Mouse (Mus musculus) MEL (cell line): ENCODE results near the gene Kctd2. TPM values are rescaled to one million over a fixed set of nuclear protein-coding genes. Genes with fewer than 3 reads are reported as not detected.
A peak's percentile ranks its signal among the peaks of the same experiment; 100 is the strongest.

Experiments used
- DNase-seq: peaks from one replicate; pipeline ENCODE4 v3.0.0; 2011; ENCODE audit warnings: low read depth, low spot score
- H3K27ac ChIP-seq: 2 replicates; pipeline ENCODE4 v1.5.1; 2012; ENCODE audit warnings: low read depth, mild to moderate bottlenecking, control low read depth, low read length, moderate library complexity; ENCODE audit not compliant: control insufficient read depth
- H3K27me3 ChIP-seq, 2 experiments: fragments of 150-350 bp in 1 of 2; sonication (generic) in 1 of 2; 2 replicates each; pipeline ENCODE4 v1.6.1; 2012; ENCODE audit warnings: low read length in 2 of 2, mild to moderate bottlenecking in 2 of 2, improper control_type of control experiment in 1 of 2, moderate library complexity in 1 of 2; ENCODE audit not compliant: insufficient read depth in 2 of 2, control insufficient read depth in 1 of 2
- H3K36me3 ChIP-seq, 2 experiments: 2 replicates each; pipeline ENCODE4 v1.6.1; 2012 to 2014; ENCODE audit warnings: low read length in 2 of 2, improper control_type of control experiment in 1 of 2, inconsistent platforms in 1 of 2, mild to moderate bottlenecking in 1 of 2; ENCODE audit not compliant: insufficient read depth in 2 of 2, control insufficient read depth in 1 of 2
- H3K4me1 ChIP-seq, 2 experiments: fragments of 150-350 bp in 1 of 2; sonication (generic) in 1 of 2; 2 replicates each; pipeline ENCODE4 v1.6.1; 2012; ENCODE audit warnings: low read length in 2 of 2, improper control_type of control experiment in 1 of 2, mild to moderate bottlenecking in 1 of 2; ENCODE audit not compliant: insufficient read depth in 2 of 2, control insufficient read depth in 1 of 2
- H3K4me3 ChIP-seq, 2 experiments: fragments of 150-350 bp in 1 of 2; sonication (generic) in 1 of 2; 2 replicates each; pipeline ENCODE4 v1.5.1; 2012; ENCODE audit warnings: low read depth in 2 of 2, low read length in 2 of 2, mild to moderate bottlenecking in 2 of 2, moderate library complexity in 2 of 2, control low read depth in 1 of 2, improper control_type of control experiment in 1 of 2; ENCODE audit not compliant: control insufficient read depth in 1 of 2, insufficient read depth in 1 of 2
- H3K79me2 ChIP-seq: 2 replicates; pipeline ENCODE4 v1.6.1; 2012; ENCODE audit warnings: mild to moderate bottlenecking, low read length, moderate library complexity; ENCODE audit not compliant: control insufficient read depth, poor library complexity, insufficient read depth
- H3K9ac ChIP-seq: 2 replicates; pipeline ENCODE4 v1.6.1; 2012; ENCODE audit warnings: low read depth, mild to moderate bottlenecking, control low read depth, low read length, moderate library complexity; ENCODE audit not compliant: control insufficient read depth, poor library complexity, severe bottlenecking
- H3K9me3 ChIP-seq: fragments of 150-350 bp; sonication (generic); replicated peaks from 2 replicates; pipeline ENCODE4 v1.6.1; 2012; ENCODE audit warnings: mild to moderate bottlenecking, low read length, improper control_type of control experiment, moderate library complexity; ENCODE audit not compliant: insufficient read depth
- CHD2 ChIP-seq: IDR thresholded peaks from 2 replicates; pipeline ENCODE4 v1.6.1; 2011; ENCODE audit warnings: low read length, improper control_type of control experiment
- CTCF ChIP-seq, 3 experiments: IDR thresholded peaks in 2 of 3; conservative IDR thresholded peaks in 1 of 3; 2 replicates each; pipeline ENCODE4 v1.5.1; 2011 to 2012; ENCODE audit warnings: low read length in 3 of 3, low read depth in 2 of 3, mild to moderate bottlenecking in 2 of 3, improper control_type of control experiment in 1 of 3, inconsistent platforms in 1 of 3, mixed read lengths in 1 of 3, moderate library complexity in 1 of 3; ENCODE audit not compliant: control insufficient read depth in 1 of 3, insufficient read depth in 1 of 3, poor library complexity in 1 of 3, severe bottlenecking in 1 of 3
- E2F4 ChIP-seq: IDR thresholded peaks from 2 replicates; pipeline ENCODE4 v1.6.1; 2011; ENCODE audit warnings: low read depth, low read length, improper control_type of control experiment, borderline replicate concordance
- ETS1 ChIP-seq: IDR thresholded peaks from 2 replicates; pipeline ENCODE4 v1.6.1; 2012; ENCODE audit warnings: low read depth, mild to moderate bottlenecking, inconsistent platforms, low read length, improper control_type of control experiment, moderate library complexity
- GATA1 ChIP-seq: IDR thresholded peaks from 2 replicates; pipeline ENCODE4 v1.6.1; 2011; ENCODE audit warnings: low read depth, low read length, improper control_type of control experiment
- HCFC1 ChIP-seq: IDR thresholded peaks from 2 replicates; pipeline ENCODE4 v1.6.1; 2012; ENCODE audit warnings: low read depth, mild to moderate bottlenecking, inconsistent platforms, low read length, improper control_type of control experiment, moderate library complexity
- JUND ChIP-seq: IDR thresholded peaks from 2 replicates; pipeline ENCODE4 v1.6.1; 2011; ENCODE audit warnings: low read depth, mild to moderate bottlenecking, improper control_type of control experiment, low read length
- MEF2A ChIP-seq: IDR thresholded peaks from 2 replicates; pipeline ENCODE4 v1.6.1; 2014; ENCODE audit warnings: low read depth, mild to moderate bottlenecking, inconsistent platforms, low read length, improper control_type of control experiment; ENCODE audit not compliant: poor library complexity, insufficient replicate concordance, severe bottlenecking; ENCODE audit errors: extremely low read depth
- MXI1 ChIP-seq: IDR thresholded peaks from 2 replicates; pipeline ENCODE4 v1.6.1; 2011; ENCODE audit warnings: mild to moderate bottlenecking, low read depth, low read length, improper control_type of control experiment
- NELFE ChIP-seq: IDR thresholded peaks from 2 replicates; pipeline ENCODE4 v1.6.1; 2011; ENCODE audit warnings: low read depth, low read length, improper control_type of control experiment
- POLR2A ChIP-seq, 2 experiments: IDR thresholded peaks; 2 replicates each; pipeline ENCODE4 v1.6.1; 2011 to 2012; ENCODE audit warnings: low read length in 2 of 2, mild to moderate bottlenecking in 2 of 2, control low read depth in 1 of 2, improper control_type of control experiment in 1 of 2, low read depth in 1 of 2, moderate library complexity in 1 of 2; ENCODE audit not compliant: control insufficient read depth in 1 of 2, insufficient read depth in 1 of 2, poor library complexity in 1 of 2
- POLR2AphosphoS2 ChIP-seq: IDR thresholded peaks from 2 replicates; pipeline ENCODE4 v1.6.1; 2011; ENCODE audit warnings: low read length, improper control_type of control experiment
- POLR2AphosphoS5 ChIP-seq: IDR thresholded peaks from 2 replicates; pipeline ENCODE4 v1.6.1; 2012; ENCODE audit warnings: low read depth, borderline replicate concordance, mild to moderate bottlenecking, inconsistent platforms, low read length, moderate library complexity, mixed read lengths
- SIN3A ChIP-seq: IDR thresholded peaks from 2 replicates; pipeline ENCODE4 v1.6.1; 2012; ENCODE audit warnings: low read length, improper control_type of control experiment, inconsistent platforms
- TBP ChIP-seq: IDR thresholded peaks from 2 replicates; pipeline ENCODE4 v1.8.0; 2011; ENCODE audit warnings: low read depth, low read length, improper control_type of control experiment
- TCF12 ChIP-seq: IDR thresholded peaks from 2 replicates; pipeline ENCODE4 v1.6.1; 2014; ENCODE audit warnings: low read depth, mild to moderate bottlenecking, inconsistent platforms, low read length, improper control_type of control experiment, moderate library complexity
- USF1 ChIP-seq: IDR thresholded peaks from 2 replicates; pipeline ENCODE4 v1.6.1; 2014; ENCODE audit warnings: low read depth, mild to moderate bottlenecking, inconsistent platforms, low read length, improper control_type of control experiment, moderate library complexity
- ZC3H11A ChIP-seq: IDR thresholded peaks from 2 replicates; pipeline ENCODE4 v1.6.1; 2012; ENCODE audit warnings: low read depth, mild to moderate bottlenecking, inconsistent platforms, low read length, improper control_type of control experiment
- ZKSCAN1 ChIP-seq: IDR thresholded peaks from 2 replicates; pipeline ENCODE4 v1.6.1; 2012; ENCODE audit warnings: low read depth, mild to moderate bottlenecking, inconsistent platforms, low read length, improper control_type of control experiment, moderate library complexity
- ZNF384 ChIP-seq: IDR thresholded peaks from 2 replicates; pipeline ENCODE4 v1.6.1; 2012; ENCODE audit warnings: low read depth, mild to moderate bottlenecking, inconsistent platforms, low read length, improper control_type of control experiment
- polyA plus RNA-seq, 2 experiments: library from polyadenylated mRNA; stranded (reverse) in 1 of 2; unstranded in 1 of 2; fragments of >175 nt in 1 of 2; fragments of >200 nt in 1 of 2; gene quantifications; 2 replicates each; pipeline versions ENCODE4 v1.2.1 to v1.2.4; 2012; ENCODE audit warnings: low replicate concordance in 2 of 2, low read depth in 1 of 2; ENCODE audit not compliant: insufficient read length in 2 of 2, insufficient read depth in 1 of 2, missing spikeins in 1 of 2
- total RNA-seq: library from RNA; depleted of rRNA; stranded (reverse); fragments of 300-350 nt; gene quantifications from 2 replicates; pipeline ENCODE4 v1.2.3, GENCODE M21; 2012

Kctd2 gene
- total and polyA plus RNA-seq, 3 experiments, result 13.2 to 20.6 TPM; not detected in 1

- H3K9me3 ChIP-seq, result no peaks in the 10 kb centered on the region
- H3K4me1 ChIP-seq, result peaks cover 5 to 6% of the 10 kb centered on the region in 2 experiments; a peak in 3 of 4 replicates
- H3K27ac ChIP-seq, result no peak overlapping the region
- peaks cover 3 to 7% of the 10 kb centered on the region in 2 experiments; a peak in 3 of 4 replicates for H3K27me3 ChIP-seq
- H3K79me2 ChIP-seq, result no peaks in the 10 kb centered on the region
- peak overlapping the region; percentile 16; the same call in 1 of the 2 replicates for H3K9ac ChIP-seq
- DNase-seq, result peak; percentile 59
- TF ChIP-seq POLR2AphosphoS2 (no peak), MXI1 (peak; percentile 31; the same call in 1 of the 2 replicates), JUND (no peak), USF1 (no peak), CHD2 (peak; percentile 56), SIN3A (peak; percentile 57; the same call in 1 of the 2 replicates)
- peak overlapping the region in 1 of 2 experiments; percentile 24; a peak in 2 of 4 replicates for H3K4me3 ChIP-seq
- peaks cover 0 to 3% of the 10 kb centered on the region in 2 experiments; a peak in 2 of 4 replicates for H3K36me3 ChIP-seq
Measured at GRCm38 (mm10) chr11:115373805-115374694, 45.9 kb upstream of the Kctd2 start.

- H3K36me3 ChIP-seq, result peaks cover 0 to 3% of the 10 kb centered on the region in 2 experiments; a peak in 1 of 4 replicates
- no peaks in the 10 kb centered on the region for H3K79me2 ChIP-seq
- H3K27ac ChIP-seq, result no peak overlapping the region
- DNase-seq, result no peak
- no peak overlapping the region for H3K4me3 ChIP-seq
- H3K9ac ChIP-seq, result no peak overlapping the region
- H3K4me1 ChIP-seq, result peaks cover 5 to 6% of the 10 kb centered on the region in 2 experiments; a peak in 3 of 4 replicates
- H3K9me3 ChIP-seq, result no peaks in the 10 kb centered on the region
- peaks cover 3 to 7% of the 10 kb centered on the region in 2 experiments; a peak in 3 of 4 replicates for H3K27me3 ChIP-seq
- TF ChIP-seq POLR2A (IDR thresholded peaks at IDR 0.05; ENCODE audit: control insufficient read depth in 1 of 2, insufficient read depth in 1 of 2, low read depth in 1 of 2, low read length in 2 of 2, poor library complexity in 1 of 2) (no peak), ZKSCAN1 (no peak), E2F4 (no peak), ETS1 (no peak), GATA1 (no peak), TCF12 (no peak), MEF2A (no peak), CTCF (IDR thresholded peaks at IDR 0.05 in 2 of 3, conservative IDR thresholded peaks at IDR 0.05 in 1 of 3; ENCODE audit: control insufficient read depth in 1 of 3, insufficient read depth in 1 of 3, low read depth in 2 of 3, low read length in 3 of 3, poor library complexity in 1 of 3, severe bottlenecking in 1 of 3) (no peak), POLR2AphosphoS2 (no peak), USF1 (no peak), HCFC1 (no peak), POLR2AphosphoS5 (no peak), ZNF384 (no peak), NELFE (no peak), ZC3H11A (no peak), TBP (no peak)
Measured at GRCm38 (mm10) chr11:115374695-115375425, 45.1 kb upstream of the Kctd2 start.
